Mouse (Mus musculus) urinary bladder, postnatal 10 days (tissue): ENCODE data around the gene Gtpbp6.
"Not testable (repeated sequence)": the region's sequence is repeated elsewhere in the genome, so short reads cannot be mapped to it uniquely, and the experiment has no call there.

ENCODE experiments used
- DNase-seq: peaks from one replicate; pipeline ENCODE4 v3.0.0; 2022; ENCODE audit warnings: low spot score

Gtpbp6 gene

GRCm38 (mm10) chr5:110107581-110108304 is at the start of gene Gtpbp6:
TSS of gene Gtpbp6 (minus strand) at chr5:110108197.
- DNase-seq: peak; percentile 82

GRCm38 (mm10) chr5:110143007-110143406 is 35.0 kb upstream of the Gtpbp6 start:
- no peak for DNase-seq

- no peak for DNase-seq
These were observed 34.3 kb upstream of the Gtpbp6 start for GRCm38 (mm10) chr5:110142309-110142708.

- no peak for DNase-seq
These were observed 32.4 kb upstream of the Gtpbp6 start for GRCm38 (mm10) chr5:110140424-110140823.

GRCm38 (mm10) chr5:110139325-110139724 is 31.3 kb upstream of the Gtpbp6 start:
- DNase-seq: no peak

- DNase-seq: no peak
These were observed 29.8 kb upstream of the Gtpbp6 start for GRCm38 (mm10) chr5:110137816-110138215.

- DNase-seq: no peak
These were observed 28.1 kb upstream of the Gtpbp6 start for GRCm38 (mm10) chr5:110136087-110136464.

GRCm38 (mm10) chr5:110135293-110136086 is 27.5 kb upstream of the Gtpbp6 start, which contains the start of gene Chfr:
TSS of gene Chfr (plus strand) at chr5:110135842.
- DNase-seq: peak; percentile 93

- not testable (repeated sequence) for DNase-seq
These were observed 14.4 kb upstream of the Gtpbp6 start for GRCm38 (mm10) chr5:110122380-110122779.

- DNase-seq: peak; percentile 73
These were observed 2.0 kb upstream of the Gtpbp6 start, which contains the start of gene Zfp605 for GRCm38 (mm10) chr5:110109991-110110441. TSS of gene Zfp605 (plus strand) at chr5:110110092.

GRCm38 (mm10) chr5:110108305-110108628 is 270 bp upstream of the Gtpbp6 start:
- DNase-seq: no peak

GRCm38 (mm10) chr5:110106901-110107564 is 964 bp downstream of the Gtpbp6 start:
- DNase-seq: no peak

GRCm38 (mm10) chr5:110106140-110106871 is 1.7 kb downstream of the Gtpbp6 start:
- no peak for DNase-seq

GRCm38 (mm10) chr5:110104616-110105380 is 3.2 kb downstream of the Gtpbp6 start:
- DNase-seq: no peak

- no peak for DNase-seq
These were observed 3.9 kb downstream of the Gtpbp6 start for GRCm38 (mm10) chr5:110103901-110104615.

- DNase-seq: no peak
These were observed 5.0 kb downstream of the Gtpbp6 start for GRCm38 (mm10) chr5:110102853-110103625.

- DNase-seq: no peak
These were observed 5.6 kb downstream of the Gtpbp6 start for GRCm38 (mm10) chr5:110102429-110102828.

- DNase-seq: no peak
These were observed 6.2 kb downstream of the Gtpbp6 start for GRCm38 (mm10) chr5:110101716-110102347.

- no peak for DNase-seq
These were observed 6.9 kb downstream of the Gtpbp6 start for GRCm38 (mm10) chr5:110100921-110101631.
